Mouse (Mus musculus) brown adipose tissue, adult 24 weeks (tissue): ENCODE results near the gene Btnl4. TPM values are rescaled to one million over a fixed set of nuclear protein-coding genes. Genes with fewer than 3 reads are reported as not detected.
"Not testable (repeated sequence)": the region's sequence is repeated elsewhere in the genome, so short reads cannot be mapped to it uniquely, and the experiment has no call there.

ENCODE experiments used
- H3K27ac ChIP-seq: fragments of 200-500 bp; replicated peaks from 2 replicates; pipeline ENCODE4 v1.5.1; 2012; ENCODE audit warnings: low read depth, mild to moderate bottlenecking, low read length
- H3K4me1 ChIP-seq: fragments of 200-500 bp; 2 replicates; pipeline ENCODE4 v1.6.1; 2012; ENCODE audit warnings: low read length, mixed read lengths; ENCODE audit not compliant: control insufficient read depth, insufficient read depth, insufficient read length
- H3K4me3 ChIP-seq: fragments of 200-500 bp; 2 replicates; pipeline ENCODE4 v1.5.1; 2012; ENCODE audit warnings: low read depth, mild to moderate bottlenecking, low read length, moderate library complexity; ENCODE audit not compliant: insufficient read depth
- polyA plus RNA-seq: library from polyadenylated mRNA; stranded (reverse); fragments of >200 nt; gene quantifications from 2 replicates; pipeline ENCODE4 v1.2.4, GENCODE M21; 2012; ENCODE audit not compliant: missing spikeins, insufficient read depth, insufficient read length

Btnl4 gene
- polyA plus RNA-seq, 1 experiment, result not detected

DNA sequence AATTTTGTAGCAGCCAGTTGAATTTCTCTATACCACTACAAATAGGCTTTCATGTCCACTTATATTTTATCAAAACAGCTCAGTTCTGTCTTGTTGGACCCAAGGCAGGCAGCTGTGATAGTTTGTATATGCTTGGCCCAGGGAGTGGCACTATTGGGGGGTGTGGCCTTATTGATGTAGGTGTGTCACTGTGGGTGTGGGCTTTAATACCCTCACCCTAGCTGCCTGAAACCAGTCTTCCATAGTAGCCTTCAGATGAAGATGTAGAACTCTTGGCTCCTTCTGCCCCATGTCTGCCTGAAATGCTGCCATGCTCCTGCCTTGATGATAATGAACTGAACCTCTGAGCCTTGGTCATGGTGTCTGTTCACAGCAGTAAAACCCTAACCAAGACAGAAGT is 11.2 kb downstream of the Btnl4 start:
- not testable (repeated sequence) for H3K4me1 ChIP-seq, H3K27ac ChIP-seq, H3K4me3 ChIP-seq

DNA sequence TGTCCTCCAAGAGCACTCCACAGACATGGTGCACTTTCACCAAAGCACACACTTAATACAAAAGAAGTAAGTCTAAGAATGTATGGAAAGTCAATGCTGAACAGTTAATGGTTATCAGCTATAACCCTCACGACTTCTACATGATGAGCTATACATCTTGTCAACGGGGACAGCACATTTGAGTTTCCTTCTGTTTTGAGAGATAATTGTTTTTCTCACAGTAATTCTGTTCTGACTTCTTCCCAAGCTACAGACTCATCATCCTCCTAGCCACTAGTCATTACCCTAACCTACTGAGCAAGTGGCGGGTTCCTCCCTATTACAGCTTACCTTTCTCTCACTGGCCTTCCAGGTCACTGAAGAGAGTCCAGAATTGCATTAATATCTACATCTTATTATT is 17.9 kb downstream of the Btnl4 start:
- H3K4me1 ChIP-seq, result no peaks in the 10 kb centered on the region
- H3K4me3 ChIP-seq, result no peak overlapping the region
- H3K27ac ChIP-seq, result no peak overlapping the region

DNA sequence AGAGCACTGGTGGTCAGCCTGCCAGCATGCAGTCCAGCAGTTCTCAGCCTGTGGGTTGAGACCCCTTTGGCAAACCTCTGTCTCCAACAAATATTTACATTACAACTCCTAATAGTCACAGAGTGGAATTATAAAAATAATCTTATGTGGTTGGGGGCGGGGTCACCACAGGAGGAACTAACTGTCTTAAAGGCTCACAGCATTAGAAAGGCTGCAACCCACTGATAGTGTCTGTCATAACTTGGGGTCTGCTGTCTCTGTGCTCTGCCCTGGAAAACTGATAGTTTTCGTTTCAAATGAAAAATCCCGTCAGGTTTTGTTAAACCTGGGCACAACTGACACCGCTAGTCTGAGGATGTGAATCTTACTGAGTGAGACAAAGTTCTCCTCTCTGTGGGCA is 19.4 kb downstream of the Btnl4 start:
- Histone ChIP-seq H3K4me1 (no peaks in the 10 kb centered on the region), H3K4me3 (no peak overlapping the region), H3K27ac (no peak overlapping the region)

DNA sequence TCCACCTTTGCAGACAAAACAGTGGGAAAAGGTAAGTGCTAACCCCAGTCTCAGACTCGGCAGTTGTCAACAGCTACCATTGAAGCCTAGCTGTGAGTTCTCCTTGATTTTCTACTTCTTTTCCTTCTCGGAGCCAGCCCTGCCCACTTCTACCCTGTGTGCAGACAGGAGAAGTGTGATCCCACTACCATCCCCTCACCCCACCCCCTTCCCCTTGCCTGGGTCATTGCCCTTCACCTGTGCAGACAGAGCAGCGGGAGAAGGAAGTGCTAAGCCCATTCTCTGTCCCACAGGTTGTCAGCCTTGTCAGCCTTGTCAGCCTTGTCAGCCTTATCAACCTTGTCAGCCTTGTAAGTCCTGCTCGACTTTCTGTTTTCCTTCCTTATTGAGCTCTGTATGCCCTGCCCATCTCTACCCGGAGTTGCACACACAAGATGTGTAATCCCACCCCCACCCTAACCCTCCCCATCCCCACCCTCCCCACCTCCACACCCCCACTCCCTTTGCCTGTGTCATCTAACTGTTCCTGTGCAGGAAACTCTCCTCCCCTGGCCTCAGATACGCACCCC is 28.6 kb downstream of the Btnl4 start:
- no peak overlapping the region for H3K4me3 ChIP-seq
- H3K4me1 ChIP-seq, result no peaks in the 10 kb centered on the region
- H3K27ac ChIP-seq, result no peak overlapping the region

DNA sequence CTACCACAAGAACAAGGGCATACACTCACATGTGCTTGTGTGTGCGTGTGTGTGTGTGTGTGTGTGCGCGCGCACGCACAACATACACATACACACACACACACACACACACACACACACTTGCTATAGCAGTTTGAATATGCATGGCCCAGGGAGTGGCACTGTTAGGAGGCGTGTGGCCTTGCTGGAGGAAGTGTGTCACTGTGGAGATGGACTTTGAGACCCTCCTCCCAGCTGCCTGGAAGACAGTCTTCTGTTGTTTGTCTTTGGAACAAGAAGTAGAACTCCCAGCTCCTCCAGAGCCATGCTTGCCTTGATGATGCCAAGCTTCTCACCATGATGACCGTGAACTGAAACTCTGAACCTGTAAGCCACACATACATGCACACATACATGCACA is 35.1 kb downstream of the Btnl4 start:
- Histone ChIP-seq H3K4me3 (no peak overlapping the region), H3K27ac (no peak overlapping the region), H3K4me1 (peaks cover 2% of the 10 kb centered on the region; the same call in 1 of the 2 replicates)

DNA sequence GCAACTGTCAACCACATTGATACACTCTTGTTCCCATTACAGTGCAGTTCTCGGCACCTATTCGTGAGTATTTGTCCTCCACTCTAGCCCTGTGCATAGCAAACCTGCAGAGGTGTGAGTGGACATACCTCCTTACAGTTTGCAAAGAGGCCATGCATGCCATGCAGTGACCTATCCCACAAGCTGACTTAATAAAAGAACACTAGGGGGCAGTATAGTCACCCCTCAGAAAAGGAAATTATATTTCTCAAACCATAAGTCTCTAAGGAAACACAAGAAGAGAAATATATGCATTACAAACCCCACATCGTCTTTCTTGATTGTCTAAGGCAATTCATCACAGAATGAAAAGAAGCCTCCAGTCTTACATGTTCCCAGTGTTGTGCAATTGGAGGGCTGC is 37.3 kb downstream of the Btnl4 start:
- Histone ChIP-seq H3K27ac (no peak overlapping the region), H3K4me1 (peaks cover 2% of the 10 kb centered on the region; the same call in 1 of the 2 replicates), H3K4me3 (no peak overlapping the region)

DNA sequence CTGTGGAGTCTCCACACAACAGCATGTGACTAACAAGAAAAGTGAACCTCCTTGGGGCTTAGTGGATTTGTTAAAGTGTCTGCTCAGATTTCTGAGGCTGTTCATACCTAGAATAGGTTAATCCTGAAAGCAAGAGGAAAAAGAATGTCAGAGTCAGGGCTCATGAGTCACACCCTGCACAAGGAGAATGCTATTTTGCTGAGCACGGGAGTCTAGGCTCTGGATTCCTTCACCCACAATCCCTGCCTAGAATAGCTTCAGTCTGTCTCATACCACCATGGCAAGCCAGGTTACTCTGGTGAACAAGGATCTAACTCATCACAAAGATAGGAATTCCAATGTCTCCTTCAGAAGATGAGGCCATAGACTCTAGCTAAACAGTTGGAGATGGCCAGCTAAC is 38.5 kb downstream of the Btnl4 start:
- no peak overlapping the region for H3K4me3 ChIP-seq
- no peak overlapping the region for H3K27ac ChIP-seq
- H3K4me1 ChIP-seq, result peaks cover 2% of the 10 kb centered on the region; the same call in 1 of the 2 replicates

DNA sequence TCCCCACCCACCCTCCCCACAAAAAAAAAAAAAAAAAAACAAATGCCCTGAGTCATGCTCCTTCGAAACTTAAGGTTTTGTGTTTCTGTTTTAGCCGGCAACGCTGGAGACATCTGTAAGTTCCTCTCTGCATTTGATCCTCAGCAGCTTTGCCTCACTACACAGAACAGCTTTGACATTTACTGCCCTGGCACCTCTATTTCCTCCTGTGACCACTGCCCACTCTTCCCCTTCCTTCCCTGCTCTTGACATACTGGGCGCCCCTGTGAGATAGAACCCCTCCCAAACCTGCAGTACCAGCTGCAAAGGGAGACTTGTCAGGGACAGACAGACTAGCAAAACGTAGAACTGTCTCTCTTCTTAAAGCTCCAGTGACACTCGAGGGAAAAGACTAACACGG is 39.5 kb downstream of the Btnl4 start:
- H3K27ac ChIP-seq, result no peak overlapping the region
- peaks cover 2% of the 10 kb centered on the region; the same call in 1 of the 2 replicates for H3K4me1 ChIP-seq
- H3K4me3 ChIP-seq, result no peak overlapping the region

DNA sequence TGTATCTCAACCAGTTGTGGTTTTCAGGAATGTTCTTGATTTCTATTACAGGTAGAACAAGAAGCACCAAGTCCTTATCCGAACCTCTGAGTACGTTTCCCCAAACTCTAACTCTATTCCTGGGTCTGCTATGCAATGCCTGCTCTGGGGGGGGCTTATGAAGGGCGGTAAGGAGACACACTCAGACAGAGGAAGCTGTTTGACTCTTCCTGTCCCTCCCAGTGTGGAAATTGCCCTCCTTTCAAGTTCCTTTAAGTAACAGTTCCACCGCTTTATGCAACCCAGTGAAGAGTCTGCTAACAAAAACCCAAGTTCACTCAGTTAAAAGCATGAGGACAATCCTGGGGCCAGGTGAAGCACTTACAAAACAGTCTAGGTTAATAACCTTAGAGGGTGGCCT is 40.0 kb downstream of the Btnl4 start:
- H3K4me1 ChIP-seq, result peaks cover 2% of the 10 kb centered on the region; the same call in 1 of the 2 replicates
- no peak overlapping the region for H3K4me3 ChIP-seq
- 0 out of 2 replicates have a peak overlapping the region, but pooled peaks have one; percentile 32 for H3K27ac ChIP-seq

DNA sequence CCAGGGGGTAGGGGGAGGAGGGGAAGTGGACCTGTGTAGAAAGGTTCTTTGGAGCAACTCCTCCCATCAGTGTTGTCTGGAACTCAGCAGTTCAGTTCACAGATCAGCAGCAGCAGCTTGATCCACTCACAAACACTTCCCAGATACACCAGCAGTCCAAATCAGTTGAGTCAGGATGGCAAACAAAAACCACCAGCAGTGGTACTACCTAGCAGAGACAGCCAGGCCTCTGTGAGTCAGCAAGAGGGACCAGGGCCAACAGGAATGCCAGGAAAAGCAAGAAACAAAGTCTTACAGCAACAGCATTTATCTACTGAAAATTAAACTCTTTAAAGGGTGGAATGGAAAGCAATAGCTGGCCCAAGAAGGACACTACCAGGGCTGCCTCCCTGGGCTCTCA is 49.5 kb downstream of the Btnl4 start:
- Histone ChIP-seq H3K27ac (no peak overlapping the region), H3K4me1 (no peaks in the 10 kb centered on the region), H3K4me3 (no peak overlapping the region)

DNA sequence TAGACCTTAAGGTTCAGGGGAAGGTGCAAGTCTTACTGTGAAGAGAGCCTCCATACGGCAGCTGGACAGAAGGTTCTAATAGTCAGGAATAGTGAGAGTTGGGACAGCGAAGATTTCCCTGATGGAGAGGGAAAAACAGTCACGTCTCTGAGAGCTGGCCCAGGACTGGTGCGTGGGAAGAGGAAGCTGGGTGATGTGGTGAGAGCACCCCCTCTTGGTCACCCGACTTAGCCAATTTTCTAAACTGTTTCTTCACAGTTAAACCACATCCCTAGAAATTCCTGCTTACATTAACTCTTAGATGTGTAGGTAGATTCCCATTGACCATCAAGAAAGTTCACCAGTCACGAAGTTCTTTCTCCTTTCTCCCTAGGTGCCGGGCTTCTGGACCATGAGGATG is 57.1 kb downstream of the Btnl4 start:
- H3K4me1 ChIP-seq, result no peaks in the 10 kb centered on the region
- no peak overlapping the region for H3K4me3 ChIP-seq
- H3K27ac ChIP-seq, result no peak overlapping the region

Other genes with a start within 250 kb of the Btnl4 start
- 0.55 and 2.1 TPM in 2 replicates for gene H2-Ob, start 238.4 kb downstream of the Btnl4 start, polyA plus RNA-seq
- 71.7 and 90.6 TPM in 2 replicates for gene H2-Ab1, start 219.6 kb downstream of the Btnl4 start, polyA plus RNA-seq
- 181 and 183 TPM in 2 replicates for gene H2-Aa, start 189.5 kb downstream of the Btnl4 start, polyA plus RNA-seq
- 93.0 and 109 TPM in 2 replicates for gene H2-Eb1, start 171.5 kb downstream of the Btnl4 start, polyA plus RNA-seq
- not detected in 2 replicates for gene H2-Eb2, start 151.7 kb downstream of the Btnl4 start, polyA plus RNA-seq
- 0.67 TPM in 1 of 2 replicates, not detected in the other for gene Btnl2, start 122.5 kb downstream of the Btnl4 start, polyA plus RNA-seq
- not detected in 2 replicates for gene Btnl1, start 100.2 kb downstream of the Btnl4 start, polyA plus RNA-seq
- gene BC051142, start 78.5 kb downstream of the Btnl4 start, polyA plus RNA-seq, result not detected in 2 replicates
- not detected in 2 replicates for gene Btnl6, start 40.0 kb upstream of the Btnl4 start, polyA plus RNA-seq
- 3.8 and 8.8 TPM in 2 replicates for gene Notch4, start 87.0 kb upstream of the Btnl4 start, polyA plus RNA-seq
- gene Gpsm3, start 112.5 kb upstream of the Btnl4 start, polyA plus RNA-seq, result 3.3 and 7.5 TPM in 2 replicates
- gene Pbx2, start 113.9 kb upstream of the Btnl4 start, polyA plus RNA-seq, result 19.9 and 35.5 TPM in 2 replicates
- not detected in 2 replicates for gene Ager, start 120.5 kb upstream of the Btnl4 start, polyA plus RNA-seq
- gene Rnf5, start 126.4 kb upstream of the Btnl4 start, polyA plus RNA-seq, result 104 and 110 TPM in 2 replicates
- 89.0 and 120 TPM in 2 replicates for gene Agpat1, start 126.9 kb upstream of the Btnl4 start, polyA plus RNA-seq
- 1.4 TPM in 1 of 2 replicates, not detected in the other for gene Egfl8, start 138.7 kb upstream of the Btnl4 start, polyA plus RNA-seq
- gene Ppt2, start 151.2 kb upstream of the Btnl4 start, polyA plus RNA-seq, result 30.2 and 32.3 TPM in 2 replicates
- not detected in 2 replicates for gene Prrt1, start 152.2 kb upstream of the Btnl4 start, polyA plus RNA-seq
- 11.1 and 26.4 TPM in 2 replicates for gene Fkbpl, start 167.4 kb upstream of the Btnl4 start, polyA plus RNA-seq
- 16.2 and 17.1 TPM in 2 replicates for gene Atf6b, start 169.8 kb upstream of the Btnl4 start, polyA plus RNA-seq
- gene Tnxb, start 193.2 kb upstream of the Btnl4 start, polyA plus RNA-seq, result 9.7 and 10.1 TPM in 2 replicates